Mouse (Mus musculus) intestine, embryonic 14.5 days (tissue): ENCODE results near the gene Glt1d1. TPM values are rescaled to one million over a fixed set of nuclear protein-coding genes. Genes with fewer than 3 reads are reported as not detected.
"Not testable (repeated sequence)": the region's sequence is repeated elsewhere in the genome, so short reads cannot be mapped to it uniquely, and the experiment has no call there.

Experiments
- ATAC-seq: fragments of 200-750 bp; cut with Nextera tagmentation; replicated peaks from 2 replicates; pipeline ENCODE4 v1.8.0; 2017; ENCODE audit warnings: low read depth, moderate number of reproducible peaks, moderate TSS enrichment, moderate library complexity; ENCODE audit not compliant: low FRiP score, low TSS enrichment
- DNase-seq: peaks from one replicate; pipeline ENCODE4 v3.0.0-alpha.2; 2018; ENCODE audit warnings: low spot score
- H3K27ac ChIP-seq: fragments of 300-500 bp; sonication (generic); 2 replicates; pipeline ENCODE4 v1.5.1; 2014; ENCODE audit warnings: low read depth, mild to moderate bottlenecking, control low read depth
- H3K27me3 ChIP-seq: fragments of 300-500 bp; sonication (generic); replicated peaks from 2 replicates; pipeline ENCODE4 v1.6.1; 2014; ENCODE audit warnings: low read length, control low read depth; ENCODE audit not compliant: control insufficient read depth, insufficient read depth
- H3K36me3 ChIP-seq: fragments of 300-500 bp; sonication (generic); 2 replicates; pipeline ENCODE4 v1.6.1; 2014; ENCODE audit warnings: low read length, control low read depth; ENCODE audit not compliant: control insufficient read depth, insufficient read depth
- H3K4me1 ChIP-seq: fragments of 300-500 bp; sonication (generic); replicated peaks from 2 replicates; pipeline ENCODE4 v1.6.1; 2014; ENCODE audit warnings: low read length, control low read depth, mixed read lengths; ENCODE audit not compliant: control insufficient read depth, insufficient read depth
- H3K4me2 ChIP-seq: fragments of 300-500 bp; sonication (generic); 2 replicates; pipeline ENCODE4 v1.6.1; 2014; ENCODE audit warnings: low read length
- H3K4me3 ChIP-seq: fragments of 300-500 bp; sonication (generic); 2 replicates; pipeline ENCODE4 v1.5.1; 2014; ENCODE audit warnings: low read depth, low read length, control low read depth, mixed read lengths
- H3K9ac ChIP-seq: fragments of 300-500 bp; sonication (generic); 2 replicates; pipeline ENCODE4 v1.6.1; 2014; ENCODE audit warnings: mild to moderate bottlenecking, low read length
- H3K9me3 ChIP-seq: fragments of 300-500 bp; sonication (generic); 2 replicates; pipeline ENCODE4 v1.6.1; 2016; ENCODE audit warnings: low read length, control low read depth; ENCODE audit not compliant: control insufficient read depth
- WGBS: fragments of 180-500 bp; shearing (Covaris S2); extraction: QIAGEN DNeasy Blood & Tissue Kit; methylation state at CpG from one replicate; pipeline ENCODE4 v1.1.7; 2014; 5-methylcytosine and 5-hydroxymethylcytosine counted together
- polyA plus RNA-seq: library from polyadenylated mRNA; unstranded; fragments of >200 nt; fragmentation: Nextera tagmentation; extraction: Ambion mirVana; gene quantifications from 2 replicates; pipeline ENCODE4 v1.2.1, GENCODE M21; 2014

Glt1d1 gene
- polyA plus RNA-seq, 1 experiment from 2014 or later, result 0.49 TPM

DNA sequence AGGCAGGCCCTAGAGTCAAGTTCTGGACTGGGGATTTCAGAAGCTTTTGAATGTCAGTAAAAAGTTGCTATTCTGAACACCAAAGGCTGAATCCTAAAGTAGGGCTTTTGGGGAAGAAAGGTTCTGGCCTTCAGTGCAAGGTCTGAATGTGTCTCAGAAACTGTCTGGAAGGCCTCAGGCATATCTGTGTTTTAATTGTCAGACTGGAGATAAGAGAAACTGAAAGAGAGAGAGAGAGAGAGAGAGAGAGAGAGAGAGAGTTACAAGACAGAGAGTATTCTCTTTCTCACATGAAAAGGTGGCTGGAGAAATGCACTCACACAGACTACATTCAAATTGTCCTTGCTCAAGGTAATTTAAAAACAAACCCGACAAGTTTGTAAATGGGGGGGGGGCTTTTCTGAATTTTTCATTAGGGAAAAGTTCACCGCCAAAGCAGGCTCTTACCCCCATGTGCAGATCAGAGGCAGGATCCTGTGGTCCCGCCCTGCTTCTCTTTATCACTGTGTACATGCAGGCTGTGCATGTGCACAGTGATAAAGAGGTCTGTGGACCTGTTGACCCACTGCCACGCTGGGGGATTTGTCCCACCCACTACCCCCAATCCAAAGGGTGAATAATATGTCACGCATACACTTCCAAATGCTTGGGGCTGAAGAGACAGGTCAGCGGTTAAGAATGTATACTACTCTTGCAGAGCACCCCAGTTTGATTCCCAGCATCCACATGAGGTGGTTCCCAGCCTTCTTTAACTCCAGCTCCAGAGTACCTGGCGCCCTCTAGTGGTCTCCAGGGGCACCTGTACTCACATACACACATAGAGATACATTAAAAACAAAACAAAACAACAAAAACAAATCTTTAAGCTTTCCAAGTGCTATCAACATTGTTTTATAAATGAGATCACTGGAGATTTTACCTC, 83.0 kb downstream of the Glt1d1 start:
- Histone ChIP-seq H3K27ac (no peak overlapping the region), H3K4me1 (no peaks in the 10 kb centered on the region), H3K36me3 (no peaks in the 10 kb centered on the region), H3K9me3 (no peaks in the 10 kb centered on the region), H3K4me2 (no peak overlapping the region), H3K9ac (no peak overlapping the region), H3K4me3 (no peak overlapping the region), H3K27me3 (no peaks in the 10 kb centered on the region)
- 74% methylated on average over 7 of the region's 7 CpGs for WGBS
- DNase-seq (no peak), ATAC-seq (no peak)

DNA sequence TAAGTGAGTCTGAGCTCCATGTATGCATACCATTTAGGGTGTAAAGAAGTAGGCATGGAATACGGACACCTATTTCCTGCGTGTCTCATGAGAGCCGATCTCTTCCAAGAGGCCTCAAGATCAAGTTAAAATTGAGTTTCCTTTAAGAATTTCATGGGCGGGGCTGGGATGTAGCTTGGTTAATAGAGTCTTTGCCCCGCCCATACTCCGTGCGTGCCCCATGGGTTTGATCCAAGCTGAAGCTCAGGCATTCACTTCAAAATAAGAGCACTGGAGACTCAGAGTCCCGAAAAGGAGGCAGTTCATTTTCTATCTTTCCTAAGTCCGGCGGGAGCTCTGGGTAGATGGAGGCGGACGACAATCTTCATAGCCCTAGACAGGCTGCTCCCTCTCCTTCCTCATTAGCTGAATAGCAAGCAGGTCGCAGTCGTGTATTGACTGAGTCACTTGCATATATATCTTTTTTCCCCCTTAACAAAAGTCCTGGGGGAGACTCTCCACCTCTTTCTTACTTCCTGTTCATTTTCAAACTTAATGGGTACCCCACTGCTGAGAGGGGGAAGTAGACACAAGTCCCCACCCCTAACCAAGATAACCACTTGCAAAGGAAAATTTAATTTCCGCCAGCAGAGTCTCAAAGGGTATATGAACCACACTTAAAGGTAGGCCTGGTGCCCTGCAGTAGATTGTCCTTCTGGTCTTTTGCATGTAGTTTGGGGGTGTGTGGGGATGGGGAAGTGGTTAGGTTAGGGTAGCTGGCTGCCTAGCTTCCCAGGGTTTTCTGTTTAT, 88.7 kb downstream of the Glt1d1 start:
- no peaks in the 10 kb centered on the region for H3K9me3 ChIP-seq
- ATAC-seq (0 out of 2 replicates have a peak, but pooled peaks have one; percentile 27), DNase-seq (no peak)
- H3K27me3 ChIP-seq, result no peaks in the 10 kb centered on the region
- H3K4me2 ChIP-seq, result peak overlapping the region; percentile 26
- H3K9ac ChIP-seq, result no peak overlapping the region
- no peak overlapping the region for H3K27ac ChIP-seq
- H3K4me1 ChIP-seq, result no peaks in the 10 kb centered on the region
- 32% methylated on average over 15 of the region's 15 CpGs for WGBS
- no peaks in the 10 kb centered on the region for H3K36me3 ChIP-seq
- H3K4me3 ChIP-seq, result no peak overlapping the region

DNA sequence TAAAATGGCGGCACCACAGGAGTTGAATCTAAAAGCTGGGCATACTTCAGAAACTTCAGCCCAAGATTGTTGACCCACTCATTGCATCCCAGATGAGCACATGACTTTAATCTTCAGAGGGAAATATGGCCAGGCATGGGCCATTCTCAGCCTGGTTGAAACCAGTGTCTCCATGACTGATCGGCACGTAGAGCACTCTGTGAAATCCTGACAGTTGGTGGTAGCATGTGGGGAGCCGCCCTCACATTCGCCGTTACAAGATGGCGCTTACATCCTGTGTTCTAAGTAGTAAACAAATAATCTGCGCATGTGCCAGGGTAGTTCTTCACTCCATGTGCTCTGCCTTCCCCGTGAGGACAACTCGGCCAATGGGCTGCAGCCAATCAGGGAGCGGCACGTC, 90.1 kb downstream of the Glt1d1 start:
- not testable (repeated sequence) for H3K27ac ChIP-seq, H3K36me3 ChIP-seq, H3K4me1 ChIP-seq, H3K9me3 ChIP-seq, H3K4me2 ChIP-seq, H3K4me3 ChIP-seq, H3K27me3 ChIP-seq, H3K9ac ChIP-seq, DNase-seq, ATAC-seq
- 95% methylated on average over 12 of the region's 12 CpGs for WGBS

DNA sequence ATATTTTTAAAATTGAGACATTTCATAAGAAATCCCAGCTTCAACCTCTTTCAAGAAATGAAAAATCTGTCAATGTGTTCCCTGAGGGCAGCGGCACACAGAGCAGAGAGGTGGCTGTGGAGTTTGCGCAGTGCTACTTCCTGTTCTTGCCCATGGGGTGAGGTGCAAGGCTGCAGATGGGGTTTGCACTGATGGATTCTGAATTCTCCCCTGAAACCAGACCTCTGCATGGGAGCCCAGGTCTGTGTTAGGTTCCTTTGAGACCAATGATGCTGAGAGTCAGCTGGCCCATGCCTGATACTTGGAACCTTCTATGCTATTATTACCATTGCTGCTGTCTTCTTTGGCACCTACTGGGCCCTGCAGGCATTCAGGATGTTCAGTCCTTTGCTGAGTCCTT, 98.3 kb downstream of the Glt1d1 start:
- Histone ChIP-seq H3K9me3 (no peaks in the 10 kb centered on the region), H3K9ac (no peak overlapping the region), H3K4me1 (no peaks in the 10 kb centered on the region), H3K4me2 (no peak overlapping the region), H3K27me3 (no peaks in the 10 kb centered on the region), H3K4me3 (no peak overlapping the region), H3K27ac (no peak overlapping the region), H3K36me3 (no peaks in the 10 kb centered on the region)
- WGBS, result 83% methylated on average over 2 of the region's 2 CpGs
- DNase-seq (no peak), ATAC-seq (no peak)

DNA sequence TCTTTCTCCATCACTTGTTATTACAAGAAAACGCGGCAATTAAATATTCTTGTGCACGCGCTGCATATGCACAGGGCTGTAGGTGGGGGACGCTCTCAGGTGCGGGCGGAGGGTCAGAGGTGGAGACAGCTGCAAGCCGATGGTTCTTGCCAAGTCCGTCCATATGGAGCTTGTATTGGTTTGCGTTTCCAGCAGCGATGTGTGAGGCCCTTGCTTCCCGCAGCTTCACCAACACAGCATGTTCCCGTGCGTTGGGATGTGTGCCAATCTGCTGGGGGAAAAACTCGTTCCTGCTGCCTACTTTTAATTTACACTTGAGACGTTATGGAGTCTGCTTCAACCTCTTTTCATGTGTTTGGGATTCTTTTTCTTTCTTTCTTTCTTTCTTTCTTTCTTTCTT, 109.3 kb downstream of the Glt1d1 start:
- Histone ChIP-seq H3K9me3 (no peaks in the 10 kb centered on the region), H3K4me3 (no peak overlapping the region), H3K27ac (no peak overlapping the region), H3K27me3 (no peaks in the 10 kb centered on the region), H3K36me3 (no peaks in the 10 kb centered on the region), H3K4me1 (no peaks in the 10 kb centered on the region), H3K4me2 (no peak overlapping the region), H3K9ac (no peak overlapping the region)
- DNase-seq (no peak), ATAC-seq (no peak)
- WGBS, result 81% methylated on average over 16 of the region's 16 CpGs

DNA sequence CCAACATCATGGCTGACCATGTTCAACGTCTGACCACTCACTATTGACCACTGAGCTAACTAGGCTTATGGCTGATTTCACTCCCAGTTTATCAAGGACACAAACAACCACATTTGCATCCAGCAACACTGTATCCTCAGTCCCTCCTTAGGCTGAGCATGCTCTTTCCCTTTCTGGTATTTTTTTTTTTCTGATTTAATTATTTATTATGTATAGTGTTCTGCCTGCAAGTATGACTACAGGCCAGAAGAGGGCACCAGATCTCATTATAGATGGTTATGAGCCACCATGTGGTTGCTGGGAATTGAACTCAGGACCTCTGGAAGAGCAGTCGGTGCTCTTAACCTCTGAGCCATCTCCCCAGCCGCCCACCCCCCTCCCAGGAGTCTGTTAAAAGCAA, 117.5 kb downstream of the Glt1d1 start:
- H3K9ac ChIP-seq, ATAC-seq, H3K4me3 ChIP-seq, H3K27ac ChIP-seq, H3K27me3 ChIP-seq, H3K4me2 ChIP-seq, DNase-seq, H3K36me3 ChIP-seq, H3K9me3 ChIP-seq, H3K4me1 ChIP-seq: not testable (repeated sequence)
- WGBS, result 89% methylated on average over 3 of the region's 3 CpGs

DNA sequence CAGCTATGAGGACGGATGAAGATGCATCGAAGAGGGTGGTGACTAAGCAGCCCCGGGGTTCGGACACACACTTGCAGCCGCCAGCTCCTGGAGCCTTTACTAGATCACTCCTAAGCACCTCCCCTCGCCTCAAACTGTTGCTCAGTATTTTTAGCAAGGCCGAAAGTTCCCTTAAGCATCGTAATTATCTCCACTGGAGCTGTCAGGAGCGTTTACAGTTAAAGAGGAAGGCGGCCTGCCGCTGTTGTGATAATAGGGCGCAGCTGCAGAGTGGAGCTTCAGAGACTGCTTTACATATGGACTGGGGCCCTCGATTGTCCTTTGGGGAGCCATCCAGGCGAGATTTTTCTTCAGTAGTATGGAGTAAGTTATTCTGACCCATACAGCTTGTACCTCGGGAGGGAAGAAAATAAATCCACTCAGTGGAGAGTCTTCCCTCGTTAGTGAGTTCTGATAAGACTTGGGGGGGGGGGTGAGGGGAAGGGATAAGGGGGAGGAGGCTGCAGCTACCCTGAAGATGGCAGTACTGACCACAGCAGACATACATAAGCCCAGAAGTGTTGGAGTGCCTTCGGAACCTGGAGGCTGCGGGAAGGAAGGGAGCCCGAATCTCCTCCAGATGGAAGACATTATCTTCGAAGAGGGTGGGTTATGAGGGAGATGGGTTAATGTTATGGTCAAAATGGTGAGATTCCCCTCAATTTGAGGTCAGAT, 119.4 kb downstream of the Glt1d1 start:
- DNase-seq, result peak; percentile 53
- H3K9ac ChIP-seq, result no peak overlapping the region
- no peak overlapping the region for H3K4me3 ChIP-seq
- no peak overlapping the region for H3K4me2 ChIP-seq
- no peaks in the 10 kb centered on the region for H3K27me3 ChIP-seq
- 0 out of 2 replicates have a peak, but pooled peaks have one; percentile 32 for ATAC-seq
- H3K36me3 ChIP-seq, result no peaks in the 10 kb centered on the region
- H3K4me1 ChIP-seq, result no peaks in the 10 kb centered on the region; the same call in 1 of the 2 replicates
- H3K9me3 ChIP-seq, result 0 out of 2 replicates have a peak, but pooled peaks cover 2% of the 10 kb centered on the region
- 16% methylated on average over 20 of the region's 20 CpGs for WGBS
- H3K27ac ChIP-seq, result no peak overlapping the region; the same call in 1 of the 2 replicates

DNA sequence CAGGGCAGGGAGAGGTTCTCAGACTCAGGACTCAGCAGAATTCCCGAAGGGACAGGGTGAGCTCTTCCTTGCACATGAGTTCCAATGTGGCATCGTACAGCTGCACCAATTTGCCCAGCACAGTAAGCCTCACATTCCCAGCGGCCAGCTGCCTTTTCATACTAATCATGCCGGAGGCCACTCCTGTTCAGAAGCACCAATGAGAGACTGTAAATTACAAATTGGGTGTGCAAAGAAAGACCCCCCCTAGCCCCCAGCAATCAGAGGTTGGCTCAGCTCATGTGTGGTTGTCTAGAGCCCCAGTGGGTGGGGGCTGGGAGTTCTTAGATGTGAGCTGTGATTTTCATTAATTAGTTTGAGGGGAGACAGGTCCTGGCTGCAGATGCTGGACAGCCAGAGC, 123.5 kb downstream of the Glt1d1 start:
- WGBS, result 76% methylated on average over 4 of the region's 4 CpGs
- Histone ChIP-seq H3K27ac (no peak overlapping the region), H3K36me3 (no peaks in the 10 kb centered on the region), H3K9me3 (0 out of 2 replicates have a peak, but pooled peaks cover 2% of the 10 kb centered on the region), H3K4me2 (no peak overlapping the region), H3K27me3 (no peaks in the 10 kb centered on the region), H3K9ac (no peak overlapping the region), H3K4me1 (no peaks in the 10 kb centered on the region; the same call in 1 of the 2 replicates), H3K4me3 (no peak overlapping the region)
- DNase-seq (no peak), ATAC-seq (no peak)
